Mouse (Mus musculus) embryonic facial prominence, embryonic 10.5 days (tissue): ENCODE results near the gene St5. TPM values are rescaled to one million over a fixed set of nuclear protein-coding genes. Genes with fewer than 3 reads are reported as not detected.

ENCODE experiments used
- DNase-seq: peaks from one replicate; pipeline ENCODE4 v3.0.0-alpha.2; 2017; ENCODE audit warnings: low spot score
- H3K27ac ChIP-seq: fragments of 300-500 bp; sonication (generic); replicated peaks from 2 replicates; pipeline ENCODE4 v1.5.1; 2016; ENCODE audit warnings: mild to moderate bottlenecking
- H3K27me3 ChIP-seq: fragments of 300-500 bp; sonication (generic); replicated peaks from 2 replicates; pipeline ENCODE4 v1.6.1; 2016; ENCODE audit warnings: low read depth, mild to moderate bottlenecking; ENCODE audit not compliant: poor library complexity, severe bottlenecking
- H3K36me3 ChIP-seq: fragments of 300-500 bp; sonication (generic); replicated peaks from 2 replicates; pipeline ENCODE4 v1.6.1; 2016; ENCODE audit warnings: mild to moderate bottlenecking, moderate library complexity
- H3K4me1 ChIP-seq: fragments of 300-500 bp; sonication (generic); 2 replicates; pipeline ENCODE4 v1.6.1; 2016
- H3K4me3 ChIP-seq: fragments of 300-500 bp; sonication (generic); 2 replicates; pipeline ENCODE4 v1.5.1; 2016; ENCODE audit warnings: mild to moderate bottlenecking, moderate library complexity
- H3K9me3 ChIP-seq: fragments of 300-500 bp; sonication (generic); 2 replicates; pipeline ENCODE4 v1.6.1; 2016; ENCODE audit warnings: mild to moderate bottlenecking
- WGBS: fragments of 180-500 bp; shearing (Covaris S2); methylation state at CpG from one replicate; pipeline ENCODE4 v1.1.7; 2016; 5-methylcytosine and 5-hydroxymethylcytosine counted together
- polyA plus RNA-seq: library from polyadenylated mRNA; unstranded; fragments of >200 nt; fragmentation: Nextera tagmentation; extraction: Ambion mirVana; gene quantifications from 2 replicates; pipeline ENCODE4 v1.2.1, GENCODE M21; 2016

St5 gene
- 41.7 and 46.4 TPM in 2 replicates for polyA plus RNA-seq

- H3K27ac ChIP-seq: peak within 1 kb of the TSS; percentile 94
- WGBS: under 1% methylated on average over 61 of the region's 61 CpGs
- peak within 1 kb of the TSS; percentile 69 for H3K4me3 ChIP-seq
- peaks cover 12% of the 10 kb centered on the region for H3K36me3 ChIP-seq
- peaks cover 13% of the 10 kb centered on the region for H3K4me1 ChIP-seq
- H3K9me3 ChIP-seq: no peaks in the 10 kb centered on the region
- peak; percentile 99 for DNase-seq
- peaks cover 11% of the 10 kb centered on the region for H3K27me3 ChIP-seq
Observed at GRCm38 (mm10) chr7:109703190-109704015, at the start of gene St5, which contains the start of gene Akip1. St5 (minus strand) TSS chr7:109703605. Akip1 (plus strand) TSS chr7:109703690.

- H3K27ac ChIP-seq: peak within 1 kb of the TSS; percentile 89
- no peaks in the 10 kb centered on the region for H3K9me3 ChIP-seq
- no peaks in the 10 kb centered on the region for H3K27me3 ChIP-seq
- peak within 1 kb of the TSS; percentile 93 for H3K4me3 ChIP-seq
- no peaks in the 10 kb centered on the region for H3K36me3 ChIP-seq
- peak; percentile 84 for DNase-seq
- H3K4me1 ChIP-seq: peaks cover 20% of the 10 kb centered on the region
- under 1% methylated on average over 74 of the region's 74 CpGs for WGBS
Observed at GRCm38 (mm10) chr7:109752008-109752925, 48.9 kb upstream of the St5 start, which contains the start of gene Tmem9b. Tmem9b (minus strand) TSS chr7:109752875.

GRCm38 (mm10) chr7:109751427-109752007 is 48.1 kb upstream of the St5 start:
- WGBS: 2% methylated on average over 13 of the region's 13 CpGs
- no peak for DNase-seq
- Histone ChIP-seq H3K9me3 (no peaks in the 10 kb centered on the region), H3K27me3 (no peaks in the 10 kb centered on the region), H3K36me3 (no peaks in the 10 kb centered on the region), H3K27ac (peak overlapping the region; percentile 89), H3K4me1 (peaks cover 20% of the 10 kb centered on the region), H3K4me3 (peak overlapping the region; percentile 93)

- H3K4me1 ChIP-seq: peaks cover 13% of the 10 kb centered on the region
- H3K9me3 ChIP-seq: no peaks in the 10 kb centered on the region
- DNase-seq: no peak
- 61% methylated on average over 1 of the region's 1 CpGs for WGBS
- no peak overlapping the region for H3K4me3 ChIP-seq
- H3K36me3 ChIP-seq: peaks cover 19% of the 10 kb centered on the region
- no peak overlapping the region for H3K27ac ChIP-seq
- H3K27me3 ChIP-seq: no peaks in the 10 kb centered on the region
Observed at GRCm38 (mm10) chr7:109747747-109748146, 44.3 kb upstream of the St5 start.

- H3K4me3 ChIP-seq: no peak overlapping the region
- H3K4me1 ChIP-seq: no peaks in the 10 kb centered on the region
- WGBS: 88% methylated on average over 4 of the region's 4 CpGs
- H3K9me3 ChIP-seq: no peaks in the 10 kb centered on the region
- DNase-seq: no peak
- H3K27me3 ChIP-seq: no peaks in the 10 kb centered on the region
- no peak overlapping the region for H3K27ac ChIP-seq
- peaks cover 24% of the 10 kb centered on the region for H3K36me3 ChIP-seq
Observed at GRCm38 (mm10) chr7:109741703-109742102, 38.3 kb upstream of the St5 start.

- no peaks in the 10 kb centered on the region for H3K4me1 ChIP-seq
- no peak overlapping the region for H3K27ac ChIP-seq
- no peak overlapping the region for H3K4me3 ChIP-seq
- no peaks in the 10 kb centered on the region for H3K27me3 ChIP-seq
- no peak for DNase-seq
- no peaks in the 10 kb centered on the region for H3K9me3 ChIP-seq
- peaks cover 29% of the 10 kb centered on the region for H3K36me3 ChIP-seq
- 84% methylated on average over 1 of the region's 1 CpGs for WGBS
Observed at GRCm38 (mm10) chr7:109741060-109741459, 37.7 kb upstream of the St5 start.

GRCm38 (mm10) chr7:109739822-109740370 is 36.5 kb upstream of the St5 start:
- WGBS: 81% methylated on average over 5 of the region's 5 CpGs
- DNase-seq: no peak
- no peak overlapping the region for H3K4me3 ChIP-seq
- H3K27ac ChIP-seq: no peak overlapping the region
- peaks cover 23% of the 10 kb centered on the region for H3K36me3 ChIP-seq
- no peaks in the 10 kb centered on the region for H3K4me1 ChIP-seq
- H3K27me3 ChIP-seq: no peaks in the 10 kb centered on the region
- H3K9me3 ChIP-seq: no peaks in the 10 kb centered on the region

GRCm38 (mm10) chr7:109734806-109735205 is 31.4 kb upstream of the St5 start:
- no peak for DNase-seq
- H3K27ac ChIP-seq: no peak overlapping the region
- 92% methylated on average over 4 of the region's 4 CpGs for WGBS
- no peaks in the 10 kb centered on the region for H3K27me3 ChIP-seq
- H3K9me3 ChIP-seq: no peaks in the 10 kb centered on the region
- H3K4me3 ChIP-seq: no peak overlapping the region
- H3K4me1 ChIP-seq: peaks cover 15% of the 10 kb centered on the region
- 0 out of 2 replicates have a peak, but pooled peaks cover 7% of the 10 kb centered on the region for H3K36me3 ChIP-seq

GRCm38 (mm10) chr7:109731626-109732025 is 28.2 kb upstream of the St5 start, which contains the start of gene Ascl3:
Ascl3 (minus strand) TSS chr7:109731726.
- Histone ChIP-seq H3K27me3 (no peaks in the 10 kb centered on the region), H3K9me3 (no peaks in the 10 kb centered on the region), H3K4me1 (peaks cover 19% of the 10 kb centered on the region), H3K36me3 (0 out of 2 replicates have a peak, but pooled peaks cover 4% of the 10 kb centered on the region), H3K4me3 (no peak within 1 kb of the TSS), H3K27ac (no peak within 1 kb of the TSS)
- no peak for DNase-seq
- 90% methylated on average over 5 of the region's 5 CpGs for WGBS

GRCm38 (mm10) chr7:109723697-109724096 is 20.3 kb upstream of the St5 start, which contains the start of gene BC051019:
BC051019 (minus strand) TSS chr7:109723850.
- H3K27me3 ChIP-seq: no peaks in the 10 kb centered on the region
- H3K36me3 ChIP-seq: no peaks in the 10 kb centered on the region
- H3K27ac ChIP-seq: no peak within 1 kb of the TSS
- no peak within 1 kb of the TSS for H3K4me3 ChIP-seq
- DNase-seq: no peak
- WGBS: 93% methylated on average over 5 of the region's 5 CpGs
- H3K9me3 ChIP-seq: no peaks in the 10 kb centered on the region
- H3K4me1 ChIP-seq: no peaks in the 10 kb centered on the region

- Histone ChIP-seq H3K36me3 (no peaks in the 10 kb centered on the region), H3K27ac (no peak overlapping the region), H3K9me3 (no peaks in the 10 kb centered on the region), H3K4me3 (no peak overlapping the region), H3K27me3 (no peaks in the 10 kb centered on the region), H3K4me1 (no peaks in the 10 kb centered on the region)
- DNase-seq: no peak
- WGBS: 94% methylated on average over 8 of the region's 8 CpGs
Observed at GRCm38 (mm10) chr7:109723114-109723513, 19.7 kb upstream of the St5 start.

GRCm38 (mm10) chr7:109722618-109723017 is 19.2 kb upstream of the St5 start:
- Histone ChIP-seq H3K4me1 (no peaks in the 10 kb centered on the region), H3K4me3 (no peak overlapping the region), H3K27me3 (no peaks in the 10 kb centered on the region), H3K36me3 (no peaks in the 10 kb centered on the region), H3K27ac (no peak overlapping the region), H3K9me3 (no peaks in the 10 kb centered on the region)
- WGBS: 92% methylated on average over 2 of the region's 2 CpGs
- no peak for DNase-seq
